1 mouse cellular context compared by ENCODE assay signal in the genomic region with DNA sequence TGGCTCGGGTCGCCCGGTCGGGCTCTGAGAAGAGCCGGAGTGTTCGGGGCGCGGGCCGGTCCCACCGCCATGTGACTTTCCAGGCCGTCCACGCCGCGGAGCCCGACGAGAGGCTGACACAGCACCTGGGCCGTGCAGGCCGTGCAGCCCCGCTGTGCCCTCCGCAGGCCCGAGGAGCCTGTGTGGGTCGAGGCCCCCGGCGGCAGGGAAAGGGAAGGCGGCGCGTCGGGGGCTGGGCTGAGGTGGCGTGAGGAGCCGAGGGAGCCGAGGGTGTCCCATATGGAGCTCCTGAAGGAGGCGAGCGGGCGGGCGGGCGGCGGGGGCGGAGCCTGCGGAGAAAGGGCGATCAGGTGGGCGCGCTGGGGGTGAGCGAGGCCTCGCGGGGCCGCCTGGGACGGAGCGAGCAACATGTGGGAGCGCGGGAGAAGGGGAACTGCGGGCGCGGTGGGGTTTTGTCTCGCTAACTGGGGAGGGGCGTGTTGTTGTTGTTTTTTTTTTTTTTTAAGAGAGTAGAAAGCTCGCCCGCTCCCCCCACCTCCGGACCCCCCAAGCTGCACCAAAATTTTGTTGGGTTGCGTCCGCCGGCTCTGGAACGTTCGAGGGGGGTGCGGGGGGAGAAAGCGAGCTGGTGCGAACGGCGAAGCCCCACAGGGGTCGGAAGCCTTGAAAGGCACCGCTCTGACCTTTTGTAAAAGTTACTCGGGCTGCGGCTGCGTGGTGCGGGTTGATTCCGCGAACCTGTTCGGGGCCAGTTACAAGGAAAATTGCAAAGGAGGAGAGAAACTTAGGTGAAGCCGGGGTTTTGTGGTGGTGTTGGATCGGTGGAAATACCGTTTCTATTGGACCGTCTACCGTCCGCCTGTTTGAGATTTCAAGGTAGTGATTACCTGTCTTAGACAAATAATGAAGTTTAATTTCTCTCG.
TF ChIP-seq lines count a peak whose summit lies in the region.

No protein-coding gene starts in this region.

TF ChIP-seq in MEL, 35 proteins besides CTCF, POLR2A, EP300 and RAD21 (continued from another document):
- TF ChIP-seq MEF2A (IDR thresholded peaks at IDR 0.05; ENCODE audit: extremely low read depth, insufficient replicate concordance, low read depth, low read length, poor library complexity, severe bottlenecking): no peak
- no peak for TF ChIP-seq GABPA (IDR thresholded peaks at IDR 0.05; ENCODE audit: low read depth, low read length)
- no peak for TF ChIP-seq TBP (IDR thresholded peaks at IDR 0.05; ENCODE audit: low read depth, low read length)
- no peak for TF ChIP-seq CHD1 (IDR thresholded peaks at IDR 0.05; ENCODE audit: low read depth, low read length)
- no peak for TF ChIP-seq ZKSCAN1 (IDR thresholded peaks at IDR 0.05; ENCODE audit: low read depth, low read length)
- TF ChIP-seq NELFE (IDR thresholded peaks at IDR 0.05; ENCODE audit: low read depth, low read length): no peak
- TF ChIP-seq E2F4 (IDR thresholded peaks at IDR 0.05; ENCODE audit: borderline replicate concordance, low read depth, low read length): peak; percentile 51; the same call in 1 of the 2 replicates
- no peak for TF ChIP-seq JUND (IDR thresholded peaks at IDR 0.05; ENCODE audit: low read depth, low read length)
- no peak for TF ChIP-seq GATA1 (IDR thresholded peaks at IDR 0.05; ENCODE audit: low read depth, low read length)
- TF ChIP-seq KAT2A (conservative IDR thresholded peaks at IDR 0.05; ENCODE audit: low read depth, low read length): no peak
- TF ChIP-seq UBTF (IDR thresholded peaks at IDR 0.05; ENCODE audit: borderline replicate concordance, insufficient read depth, low read depth, low read length): 0 out of 2 replicates have a peak, but pooled peaks have one; percentile 77
- TF ChIP-seq ZMIZ1 (IDR thresholded peaks at IDR 0.05; ENCODE audit: low read depth, low read length): no peak
- TF ChIP-seq TAL1 (IDR thresholded peaks at IDR 0.05; ENCODE audit: low read length): no peak
- TF ChIP-seq MYB (IDR thresholded peaks at IDR 0.05; ENCODE audit: low read depth, low read length): no peak
- TF ChIP-seq ZNF384 (IDR thresholded peaks at IDR 0.05; ENCODE audit: low read depth, low read length): peak; percentile 67; the same call in 1 of the 2 replicates
- TF ChIP-seq MAX (IDR thresholded peaks at IDR 0.05; ENCODE audit: low read length): peak; percentile 84
- no peak for TF ChIP-seq CHD2 (IDR thresholded peaks at IDR 0.05; ENCODE audit: low read length)
- TF ChIP-seq SMC3 (IDR thresholded peaks at IDR 0.05; ENCODE audit: low read depth, low read length): no peak
- no peak for TF ChIP-seq POLR2AphosphoS5 (IDR thresholded peaks at IDR 0.05; ENCODE audit: borderline replicate concordance, low read depth, low read length)
- no peak; the same call in 1 of the 2 replicates for TF ChIP-seq MAZ (IDR thresholded peaks at IDR 0.05; ENCODE audit: low read depth, low read length)
- TF ChIP-seq SIN3A (IDR thresholded peaks at IDR 0.05; ENCODE audit: low read length): peak; percentile 8
